Mouse (Mus musculus): ENCODE results near the gene Olfr1357. TPM values are rescaled to one million over a fixed set of nuclear protein-coding genes. Genes with fewer than 3 reads are reported as not detected.

Gene Olfr1357
- polyA plus RNA-seq (2014; fragmentation: Illumina TruSeq; extraction: RNeasy Lipid Tissue Mini Kit (QIAGEN cat#74804); ENCODE audit: low read depth, low replicate concordance), result not detected

DNA sequence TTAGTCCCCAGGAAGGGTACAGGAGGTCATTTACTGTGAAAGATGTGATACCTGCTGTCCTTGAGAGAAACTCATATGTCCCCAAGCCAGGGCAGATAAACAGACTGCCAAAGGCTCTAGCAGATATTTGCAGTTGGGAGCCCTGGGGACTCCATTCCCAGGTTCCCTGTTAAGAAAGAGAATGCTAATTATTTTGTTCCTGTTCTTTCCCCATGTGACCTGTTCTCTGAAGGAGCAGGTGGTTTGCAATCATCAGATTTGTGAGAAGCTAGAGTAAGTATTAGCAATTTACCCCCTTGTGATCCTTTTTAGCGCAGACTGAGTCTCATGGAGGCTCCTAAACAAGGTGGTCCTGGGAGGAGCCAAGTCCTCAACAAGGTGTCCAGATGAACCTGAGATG is at the start of gene Olfr1357:
Gene Olfr1357, minus strand, starts transcription at position 101 of the 400 bp plus-strand sequence.

DNA sequence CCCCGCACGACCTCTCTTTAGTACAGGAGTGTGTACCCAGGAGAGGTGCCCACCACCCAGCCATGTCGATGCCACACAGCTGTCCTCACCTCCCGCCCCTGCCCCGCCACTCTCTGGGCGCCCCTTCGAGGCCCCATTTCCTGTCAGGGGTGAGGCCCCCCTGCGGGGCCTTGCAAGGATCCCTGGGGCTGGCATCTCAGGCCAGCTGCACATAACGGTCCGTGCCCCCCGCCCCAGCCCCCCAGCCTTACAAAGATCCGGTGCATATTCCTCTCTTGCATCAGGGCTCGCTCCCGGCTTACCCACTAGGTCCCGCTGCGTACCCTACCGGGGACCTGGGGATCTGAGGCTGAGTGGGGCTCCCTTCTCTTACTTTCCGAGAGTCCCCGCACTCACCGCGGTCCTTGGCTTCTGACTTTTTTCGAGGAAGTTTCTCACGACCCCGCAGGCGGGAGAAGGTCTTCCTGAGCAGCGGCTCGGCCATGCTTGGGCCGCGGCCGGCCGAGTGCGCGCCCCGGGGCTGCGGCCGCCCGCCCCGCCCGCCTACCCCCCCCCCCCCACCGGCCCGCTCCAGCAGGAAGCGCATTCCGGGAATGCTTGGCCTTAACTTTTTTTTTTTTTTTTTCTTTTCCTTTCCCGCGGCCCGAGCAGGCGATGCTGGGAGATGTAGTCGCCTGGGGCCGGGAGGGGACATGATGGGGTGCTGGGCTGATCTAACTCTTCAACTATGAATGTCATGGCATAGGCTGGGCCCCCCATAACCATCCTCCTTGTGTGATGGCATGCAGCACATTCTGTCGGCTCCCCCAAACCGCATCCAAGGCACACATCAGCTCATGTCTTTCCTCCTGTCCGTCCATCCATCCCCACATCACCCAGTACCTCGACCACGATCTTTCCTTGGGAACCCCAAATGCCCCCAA is 26.2 kb downstream of the Olfr1357 start, which contains the start of gene Syde1:
Gene Syde1, minus strand, starts transcription at position 559 of the 923 bp plus-strand sequence.

DNA sequence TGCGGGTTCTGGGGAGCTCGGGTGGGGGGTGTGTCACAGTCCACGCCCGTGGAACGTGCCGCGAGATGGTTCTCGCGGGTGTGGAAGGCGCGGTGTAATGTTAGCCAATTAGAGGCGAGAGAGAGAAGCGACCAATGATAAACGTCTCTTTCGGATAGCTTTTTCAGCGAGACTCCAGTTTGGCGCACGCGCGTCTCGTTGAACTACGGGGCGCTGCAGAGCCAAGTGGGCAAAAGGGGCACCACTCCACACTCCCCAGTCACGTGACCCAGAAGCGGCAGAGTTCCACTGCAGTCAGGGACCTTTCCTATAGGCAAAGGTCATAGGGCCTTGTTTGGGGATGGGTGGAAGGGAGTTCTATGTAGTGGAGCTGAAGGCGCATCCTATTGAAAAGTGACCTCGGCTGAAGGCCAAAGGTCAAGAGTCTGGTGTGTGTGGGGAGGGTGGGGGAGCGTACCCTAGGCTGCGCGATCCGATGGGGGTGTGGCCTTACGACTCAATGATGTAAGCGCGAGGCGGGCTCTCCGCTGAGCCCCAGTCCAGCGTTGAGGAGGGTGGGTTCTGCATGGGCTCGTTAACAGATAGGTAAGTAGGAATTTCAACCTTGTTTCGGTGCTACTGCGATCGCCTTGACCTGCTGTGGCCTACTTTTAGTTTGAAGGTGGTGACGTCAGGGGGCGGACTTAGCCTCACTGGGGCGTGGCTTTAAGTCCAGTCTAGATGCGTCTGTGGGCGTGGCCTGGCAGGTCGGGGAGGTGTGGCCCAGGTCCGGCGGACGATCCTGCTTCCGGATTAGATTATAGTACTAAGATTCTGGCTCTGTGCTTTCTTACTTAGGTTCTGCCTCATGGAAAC is 43.4 kb downstream of the Olfr1357 start, which contains the start of gene Ilvbl:
Gene Ilvbl, plus strand, starts transcription at position 97 of the 855 bp plus-strand sequence.

Other genes starting within 250 kb of the Olfr1357 start
- gene Rrp1, start 205.0 kb downstream of the Olfr1357 start, polyA plus RNA-seq (2014; fragmentation: Illumina TruSeq; extraction: RNeasy Lipid Tissue Mini Kit (QIAGEN cat#74804); ENCODE audit: low read depth, low replicate concordance), result 39.0 TPM
- gene Cstb, start 192.4 kb downstream of the Olfr1357 start, polyA plus RNA-seq (2014; fragmentation: Illumina TruSeq; extraction: RNeasy Lipid Tissue Mini Kit (QIAGEN cat#74804); ENCODE audit: low read depth, low replicate concordance), result 133 TPM
- 6.5 TPM for gene Pdxk, start 153.1 kb downstream of the Olfr1357 start, polyA plus RNA-seq (2014; fragmentation: Illumina TruSeq; extraction: RNeasy Lipid Tissue Mini Kit (QIAGEN cat#74804); ENCODE audit: low read depth, low replicate concordance)
- gene Olfr1358, start 100.6 kb downstream of the Olfr1357 start, polyA plus RNA-seq (2014; fragmentation: Illumina TruSeq; extraction: RNeasy Lipid Tissue Mini Kit (QIAGEN cat#74804); ENCODE audit: low read depth, low replicate concordance), result not detected
- 9.7 TPM for gene Ilvbl, start 43.7 kb downstream of the Olfr1357 start, polyA plus RNA-seq (2014; fragmentation: Illumina TruSeq; extraction: RNeasy Lipid Tissue Mini Kit (QIAGEN cat#74804); ENCODE audit: low read depth, low replicate concordance)
- gene Syde1, start 26.1 kb downstream of the Olfr1357 start, polyA plus RNA-seq (2014; fragmentation: Illumina TruSeq; extraction: RNeasy Lipid Tissue Mini Kit (QIAGEN cat#74804); ENCODE audit: low read depth, low replicate concordance), result 11.4 TPM
- not detected for gene Casp14, start 100.2 kb upstream of the Olfr1357 start, polyA plus RNA-seq (2014; fragmentation: Illumina TruSeq; extraction: RNeasy Lipid Tissue Mini Kit (QIAGEN cat#74804); ENCODE audit: low read depth, low replicate concordance)
- not detected for gene Ccdc105, start 135.0 kb upstream of the Olfr1357 start, polyA plus RNA-seq (2014; fragmentation: Illumina TruSeq; extraction: RNeasy Lipid Tissue Mini Kit (QIAGEN cat#74804); ENCODE audit: low read depth, low replicate concordance)
- gene Slc1a6, start 162.4 kb upstream of the Olfr1357 start, polyA plus RNA-seq (2014; fragmentation: Illumina TruSeq; extraction: RNeasy Lipid Tissue Mini Kit (QIAGEN cat#74804); ENCODE audit: low read depth, low replicate concordance), result not detected
- not detected for gene Olfr1356, start 234.1 kb upstream of the Olfr1357 start, polyA plus RNA-seq (2014; fragmentation: Illumina TruSeq; extraction: RNeasy Lipid Tissue Mini Kit (QIAGEN cat#74804); ENCODE audit: low read depth, low replicate concordance)